Mouse (Mus musculus) liver, embryonic 11.5 days (tissue): Measurements from ENCODE around the gene Olfr1385. TPM values are rescaled to one million over a fixed set of nuclear protein-coding genes. Genes with fewer than 3 reads are reported as not detected.
"Not testable (repeated sequence)": the region's sequence is repeated elsewhere in the genome, so short reads cannot be mapped to it uniquely, and the experiment has no call there.

ENCODE experiments used
- ATAC-seq: fragments of 200-750 bp; cut with Nextera tagmentation; replicated peaks from 2 replicates; pipeline ENCODE4 v1.8.0; 2017; ENCODE audit warnings: moderate number of reproducible peaks, mild to moderate bottlenecking, moderate TSS enrichment, moderate library complexity; ENCODE audit not compliant: low FRiP score
- DNase-seq: peaks from one replicate; pipeline ENCODE4 v3.0.0-alpha.2; 2017; ENCODE audit warnings: low spot score
- H3K27ac ChIP-seq: fragments of 300-500 bp; sonication (generic); 2 replicates; pipeline ENCODE4 v1.5.1; 2014; ENCODE audit warnings: mild to moderate bottlenecking, low read depth, low read length, control low read depth
- H3K27me3 ChIP-seq: fragments of 300-500 bp; sonication (generic); replicated peaks from 2 replicates; pipeline ENCODE4 v1.6.1; 2014; ENCODE audit warnings: low read length, mixed read lengths; ENCODE audit not compliant: control insufficient read depth, insufficient read depth
- H3K36me3 ChIP-seq: fragments of 300-500 bp; sonication (generic); 2 replicates; pipeline ENCODE4 v1.6.1; 2014; ENCODE audit warnings: mild to moderate bottlenecking, low read length, moderate library complexity, mixed read lengths; ENCODE audit not compliant: control insufficient read depth, insufficient read depth
- H3K4me1 ChIP-seq: fragments of 300-500 bp; sonication (generic); replicated peaks from 2 replicates; pipeline ENCODE4 v1.6.1; 2014; ENCODE audit warnings: low read length, mixed read lengths; ENCODE audit not compliant: control insufficient read depth, insufficient read depth
- H3K4me2 ChIP-seq: fragments of 300-500 bp; sonication (generic); 2 replicates; pipeline ENCODE4 v1.6.1; 2014; ENCODE audit warnings: mild to moderate bottlenecking, control low read depth, moderate library complexity
- H3K4me3 ChIP-seq: fragments of 300-500 bp; sonication (generic); 2 replicates; pipeline ENCODE4 v1.5.1; 2014; ENCODE audit warnings: low read depth, low read length, control low read depth
- H3K9ac ChIP-seq: fragments of 300-500 bp; sonication (generic); 2 replicates; pipeline ENCODE4 v1.6.1; 2014; ENCODE audit warnings: low read depth, low read length, control low read depth
- H3K9me3 ChIP-seq: fragments of 300-500 bp; sonication (generic); 2 replicates; pipeline ENCODE4 v1.6.1; 2016; ENCODE audit warnings: low read length, inconsistent platforms, mixed read lengths; ENCODE audit not compliant: control insufficient read depth
- WGBS: fragments of 180-500 bp; shearing (Covaris S2); extraction: QIAGEN DNeasy Blood & Tissue Kit; methylation state at CpG from one replicate; pipeline ENCODE4 v1.1.7; 2014; 5-methylcytosine and 5-hydroxymethylcytosine counted together
- polyA plus RNA-seq: library from polyadenylated mRNA; unstranded; fragments of >200 nt; fragmentation: Nextera tagmentation; extraction: Ambion mirVana; gene quantifications from 2 replicates; pipeline ENCODE4 v1.2.1, GENCODE M21; 2014

The Olfr1385 gene
- polyA plus RNA-seq, result not detected in 2 replicates

GRCm38 (mm10) chr11:49488770-49489169 is at the start of gene Olfr1385:
Olfr1385 (plus strand) TSS chr11:49489070.
- 75% methylated on average over 1 of the region's 1 CpGs for WGBS
- not testable (repeated sequence) for H3K36me3 ChIP-seq, H3K9me3 ChIP-seq, H3K27me3 ChIP-seq, DNase-seq, H3K9ac ChIP-seq, ATAC-seq, H3K4me2 ChIP-seq, H3K4me1 ChIP-seq, H3K27ac ChIP-seq, H3K4me3 ChIP-seq

DNA sequence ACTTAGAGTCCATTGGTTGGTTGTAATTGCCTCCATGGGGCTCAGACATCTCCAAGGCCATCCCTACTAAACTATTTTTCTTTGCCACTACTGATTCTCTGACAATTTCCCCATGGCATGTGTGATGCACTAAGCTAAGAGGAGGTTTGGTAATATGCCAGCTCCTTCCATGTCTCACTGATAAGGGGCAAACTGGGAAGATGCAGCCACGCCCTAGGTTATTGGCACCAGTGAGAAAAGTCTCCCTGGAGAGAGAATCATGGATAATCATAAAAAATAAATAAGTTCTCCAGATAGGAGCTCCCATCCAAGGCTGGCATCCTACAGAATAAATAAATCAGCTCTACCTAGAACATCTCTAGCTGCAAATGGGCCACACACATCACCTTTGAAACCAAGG is 33.8 kb upstream of the Olfr1385 start, which contains the start of gene Olfr1387:
Gene Olfr1387, plus strand, starts transcription at position 301 of the 400 bp plus-strand sequence.
- ATAC-seq (no peak), DNase-seq (no peak)
- Histone ChIP-seq H3K36me3 (no peaks in the 10 kb centered on the region), H3K27me3 (no peaks in the 10 kb centered on the region), H3K27ac (no peak within 1 kb of the TSS), H3K4me2 (no peak within 1 kb of the TSS), H3K9ac (no peak within 1 kb of the TSS), H3K4me1 (no peaks in the 10 kb centered on the region), H3K9me3 (no peaks in the 10 kb centered on the region), H3K4me3 (no peak within 1 kb of the TSS)
- 68% methylated on average over 1 of the region's 1 CpGs for WGBS

GRCm38 (mm10) chr11:49464746-49465145 is 24.1 kb upstream of the Olfr1385 start, which contains the start of gene Olfr1386:
Olfr1386 (plus strand) TSS chr11:49465046.
- H3K4me3 ChIP-seq, H3K9ac ChIP-seq, H3K4me1 ChIP-seq, H3K4me2 ChIP-seq, H3K36me3 ChIP-seq, H3K27me3 ChIP-seq, H3K9me3 ChIP-seq, ATAC-seq, H3K27ac ChIP-seq, DNase-seq: not testable (repeated sequence)
- 70% methylated on average over 2 of the region's 3 CpGs for WGBS

DNA sequence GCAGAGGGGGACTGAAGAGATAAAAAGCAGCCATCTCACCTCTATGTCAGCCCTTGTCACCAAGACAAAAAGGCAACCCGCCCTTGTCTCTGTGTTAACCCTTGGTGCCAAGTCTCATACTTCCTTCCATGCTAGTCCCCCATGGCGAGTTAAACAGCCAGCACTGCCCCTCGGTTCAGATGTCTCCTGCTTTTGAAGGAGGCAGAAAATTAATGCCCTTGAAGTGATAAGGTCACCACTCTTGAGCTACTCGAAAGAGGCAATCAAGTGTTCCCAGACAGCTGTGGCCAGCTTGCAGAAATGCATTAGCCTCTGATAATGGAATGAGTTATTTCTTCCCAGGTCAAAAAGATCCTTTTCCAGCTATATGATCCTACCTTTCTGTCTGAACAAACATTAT is 2.9 kb upstream of the Olfr1385 start:
- no peaks in the 10 kb centered on the region for H3K36me3 ChIP-seq
- 48% methylated on average over 4 of the region's 4 CpGs for WGBS
- H3K9ac ChIP-seq, result no peak overlapping the region
- no peak overlapping the region for H3K27ac ChIP-seq
- H3K9me3 ChIP-seq, result no peaks in the 10 kb centered on the region
- ATAC-seq, result no peak
- H3K27me3 ChIP-seq, result no peaks in the 10 kb centered on the region
- no peaks in the 10 kb centered on the region for H3K4me1 ChIP-seq
- H3K4me3 ChIP-seq, result no peak overlapping the region
- H3K4me2 ChIP-seq, result no peak overlapping the region
- DNase-seq, result no peak

DNA sequence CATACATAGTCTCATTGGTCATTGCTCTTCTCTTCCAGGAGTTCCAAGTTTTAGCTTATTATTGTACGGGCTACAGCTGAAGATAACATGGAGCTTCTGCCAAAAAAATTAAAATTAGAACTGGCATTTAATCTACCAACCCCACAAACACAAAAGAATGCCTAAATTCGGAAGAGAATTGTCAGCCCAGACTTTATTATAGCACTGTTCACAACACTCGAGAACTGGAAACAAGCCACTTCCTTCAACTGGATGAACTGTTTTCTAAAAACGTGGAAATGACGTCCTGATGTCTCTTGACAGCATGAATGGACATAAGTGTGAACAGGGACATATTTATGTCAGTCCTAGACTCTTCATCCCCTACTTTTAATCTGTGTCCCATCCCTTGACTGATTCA is 29.2 kb downstream of the Olfr1385 start:
- no peak overlapping the region for H3K4me3 ChIP-seq
- no peaks in the 10 kb centered on the region for H3K4me1 ChIP-seq
- no peak overlapping the region for H3K27ac ChIP-seq
- no peak overlapping the region for H3K4me2 ChIP-seq
- no peak for DNase-seq
- no peak for ATAC-seq
- no peaks in the 10 kb centered on the region for H3K27me3 ChIP-seq
- H3K9me3 ChIP-seq, result no peaks in the 10 kb centered on the region
- WGBS, result 56% methylated on average over 5 of the region's 5 CpGs
- H3K9ac ChIP-seq, result no peak overlapping the region
- no peaks in the 10 kb centered on the region for H3K36me3 ChIP-seq

GRCm38 (mm10) chr11:49519348-49519747 is 30.5 kb downstream of the Olfr1385 start, which contains the start of gene Olfr1383:
Olfr1383 (plus strand) TSS chr11:49519648.
- H3K4me2 ChIP-seq, result no peak within 1 kb of the TSS
- no peak for ATAC-seq
- no peak within 1 kb of the TSS for H3K4me3 ChIP-seq
- no peaks in the 10 kb centered on the region for H3K27me3 ChIP-seq
- no peaks in the 10 kb centered on the region for H3K36me3 ChIP-seq
- DNase-seq, result no peak
- no peak within 1 kb of the TSS for H3K27ac ChIP-seq
- H3K9ac ChIP-seq, result no peak within 1 kb of the TSS
- no peaks in the 10 kb centered on the region for H3K9me3 ChIP-seq
- H3K4me1 ChIP-seq, result no peaks in the 10 kb centered on the region

DNA sequence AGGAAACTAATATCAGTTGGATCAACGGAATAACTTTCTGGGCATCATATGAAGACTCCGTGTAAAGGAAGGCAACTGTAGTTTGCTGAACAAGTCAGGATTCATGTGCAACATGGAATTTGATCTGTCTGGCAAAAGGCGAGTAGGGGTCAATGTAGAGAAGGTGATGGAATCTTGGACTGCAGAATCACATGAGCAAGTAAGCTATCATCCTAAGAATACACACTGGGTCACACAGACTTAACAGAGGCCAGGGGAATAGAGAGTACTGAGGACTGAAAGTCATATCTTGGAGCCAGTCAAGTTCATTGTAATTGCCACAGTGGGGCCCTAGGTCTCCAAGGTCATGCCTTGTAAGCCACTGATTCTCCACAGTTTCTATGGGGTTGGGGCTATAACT is 39.1 kb downstream of the Olfr1385 start, which contains the start of gene Olfr1382:
Gene Olfr1382, plus strand, starts transcription at position 301 of the 400 bp plus-strand sequence.
- no peak for DNase-seq
- Histone ChIP-seq H3K9me3 (no peaks in the 10 kb centered on the region), H3K4me1 (no peaks in the 10 kb centered on the region), H3K4me3 (no peak within 1 kb of the TSS), H3K27ac (no peak within 1 kb of the TSS), H3K27me3 (no peaks in the 10 kb centered on the region), H3K9ac (no peak within 1 kb of the TSS), H3K4me2 (no peak within 1 kb of the TSS), H3K36me3 (no peaks in the 10 kb centered on the region)
- ATAC-seq, result no peak
- 76% methylated on average over 3 of the region's 3 CpGs for WGBS

GRCm38 (mm10) chr11:49532761-49533160 is 43.9 kb downstream of the Olfr1385 start:
- DNase-seq (no peak), ATAC-seq (no peak)
- Histone ChIP-seq H3K4me2 (no peak overlapping the region), H3K27ac (no peak overlapping the region), H3K27me3 (no peaks in the 10 kb centered on the region), H3K9me3 (no peaks in the 10 kb centered on the region), H3K4me1 (no peaks in the 10 kb centered on the region), H3K9ac (no peak overlapping the region), H3K36me3 (no peaks in the 10 kb centered on the region), H3K4me3 (no peak overlapping the region)

GRCm38 (mm10) chr11:49536631-49537030 is 47.8 kb downstream of the Olfr1385 start:
- not testable (repeated sequence) for H3K4me2 ChIP-seq, DNase-seq, H3K9ac ChIP-seq, ATAC-seq, H3K36me3 ChIP-seq, H3K27me3 ChIP-seq, H3K9me3 ChIP-seq, H3K4me1 ChIP-seq, H3K4me3 ChIP-seq, H3K27ac ChIP-seq
- WGBS, result 89% methylated on average over 2 of the region's 2 CpGs
